Mouse (Mus musculus): Measurements from ENCODE around the gene Gtf2a2.

The Gtf2a2 gene

GRCm38 (mm10) chr9:70062012-70062411 is 49.7 kb downstream of the Gtf2a2 start:
- DNase-seq (ENCODE audit: low spot score) = no peak

GRCm38 (mm10) chr9:70067497-70067896 is 55.1 kb downstream of the Gtf2a2 start:
- DNase-seq (ENCODE audit: low spot score) = no peak

- no peak for DNase-seq (ENCODE audit: low spot score)
These were observed 57.6 kb downstream of the Gtf2a2 start for GRCm38 (mm10) chr9:70069961-70070435.

DNA sequence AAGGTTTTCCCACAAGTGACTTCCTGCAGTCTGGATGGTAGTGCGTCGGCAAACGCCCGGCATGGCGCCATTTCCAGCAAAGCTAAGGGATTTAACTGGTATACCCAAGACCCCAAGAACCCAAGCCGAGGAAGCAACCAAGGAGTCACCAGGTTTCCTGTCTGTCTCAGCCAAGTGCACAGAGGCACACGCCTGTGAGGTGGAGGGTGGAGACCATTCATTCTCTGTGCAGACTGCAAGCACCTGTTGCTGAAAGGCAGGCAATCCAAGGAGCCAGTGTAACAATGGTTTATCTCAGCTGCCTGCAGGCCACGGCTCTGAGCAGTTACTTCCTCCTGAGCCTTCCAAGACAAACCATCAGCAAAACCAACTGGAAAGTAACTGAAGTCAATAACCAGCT is 60.0 kb downstream of the Gtf2a2 start:
- no peak for DNase-seq (ENCODE audit: low spot score)

All from urinary bladder, postnatal 10 days (tissue).